Mouse (Mus musculus) thymus, adult 2 months (tissue): ENCODE measurements around the gene Ppm1n.

Experiments
- CTCF ChIP-seq: fragments of 200-500 bp; IDR thresholded peaks from 2 replicates; pipeline ENCODE4 v1.5.1; 2012; ENCODE audit warnings: mild to moderate bottlenecking, control low read depth, low read length, moderate library complexity, borderline replicate concordance; ENCODE audit not compliant: control insufficient read depth, poor library complexity, insufficient read depth; ENCODE audit errors: extremely low read depth
- POLR2A ChIP-seq: fragments of 200-500 bp; IDR thresholded peaks from 2 replicates; pipeline ENCODE4 v1.6.1; 2012; ENCODE audit warnings: mild to moderate bottlenecking, low read length, control low read depth, moderate library complexity; ENCODE audit not compliant: control insufficient read depth, poor library complexity, insufficient read depth; ENCODE audit errors: extremely low read depth

DNA sequence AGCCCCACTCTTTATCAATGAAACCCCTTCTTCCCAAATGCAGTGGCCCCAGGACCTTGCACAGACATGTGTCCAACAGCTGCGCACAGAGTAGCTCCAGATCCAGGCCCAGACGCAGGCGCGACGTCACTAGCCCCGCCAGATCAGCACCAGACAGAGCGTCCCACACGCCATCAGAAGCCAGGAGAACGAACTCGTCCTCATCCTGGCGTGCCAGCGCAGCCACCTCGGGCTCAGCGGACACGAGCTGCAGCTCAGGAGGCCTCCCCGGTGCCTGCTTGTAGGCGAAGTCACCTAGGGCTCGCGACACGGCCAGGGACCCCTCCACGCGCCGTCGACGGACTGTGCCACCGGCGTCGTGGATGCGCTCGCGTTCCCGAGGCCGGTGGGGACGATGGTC, 812 bp downstream of the Ppm1n start:
- no peak for TF ChIP-seq POLR2A
- no peak for TF ChIP-seq CTCF
